Mouse (Mus musculus) intestine, postnatal 0 days (tissue): ENCODE measurements at regions not wholly inside any gene's neighbourhood (a gene's known extent, or its start where the extent isn't known, plus 50 kb on each side); places are given as distances from the start of the nearest gene placed in this dataset.

Experiments used
- ATAC-seq: fragments of 200-750 bp; cut with Nextera tagmentation; 2 replicates; pipeline ENCODE4 v1.8.0; 2017; ENCODE audit warnings: mild to moderate bottlenecking, moderate TSS enrichment, moderate library complexity
- H3K27ac ChIP-seq: fragments of 300-500 bp; sonication (generic); 2 replicates; pipeline ENCODE4 v1.5.1; 2014; ENCODE audit warnings: mild to moderate bottlenecking, low read depth, low read length, moderate library complexity
- H3K27me3 ChIP-seq: fragments of 300-500 bp; sonication (generic); replicated peaks from 2 replicates; pipeline ENCODE4 v1.6.1; 2014; ENCODE audit warnings: low read length, mixed read lengths; ENCODE audit not compliant: control insufficient read depth, insufficient read depth
- H3K36me3 ChIP-seq: fragments of 300-500 bp; sonication (generic); 2 replicates; pipeline ENCODE4 v1.6.1; 2014; ENCODE audit warnings: mild to moderate bottlenecking, moderate library complexity; ENCODE audit not compliant: control insufficient read depth, insufficient read depth
- H3K4me1 ChIP-seq: fragments of 300-500 bp; sonication (generic); replicated peaks from 2 replicates; pipeline ENCODE4 v1.6.1; 2014; ENCODE audit warnings: antibody characterized with exemption, low read length, mixed read lengths; ENCODE audit not compliant: control insufficient read depth, insufficient read depth
- H3K4me2 ChIP-seq: fragments of 300-500 bp; sonication (generic); replicated peaks from 2 replicates; pipeline ENCODE4 v1.6.1; 2014; ENCODE audit warnings: low read depth, mild to moderate bottlenecking, moderate library complexity
- H3K4me3 ChIP-seq: fragments of 300-500 bp; sonication (generic); 2 replicates; pipeline ENCODE4 v1.5.1; 2014; ENCODE audit warnings: low read depth, low read length
- H3K9ac ChIP-seq: fragments of 300-500 bp; sonication (generic); 2 replicates; pipeline ENCODE4 v1.6.1; 2014; ENCODE audit warnings: mild to moderate bottlenecking, low read depth, low read length
- H3K9me3 ChIP-seq: fragments of 300-500 bp; sonication (generic); 2 replicates; pipeline ENCODE4 v1.6.1; 2016; ENCODE audit warnings: mixed run types; ENCODE audit not compliant: control insufficient read depth
- CTCF ChIP-seq: sonication (generic); IDR thresholded peaks from 2 replicates; pipeline ENCODE4 v1.5.1; 2016; ENCODE audit warnings: low read depth, mild to moderate bottlenecking, control low read depth, antibody characterized with exemption, moderate library complexity
- WGBS: fragments of 180-500 bp; shearing (Covaris S2); extraction: QIAGEN DNeasy Blood & Tissue Kit; methylation state at CpG from one replicate; pipeline ENCODE4 v1.1.7; 2014; 5-methylcytosine and 5-hydroxymethylcytosine counted together

DNA sequence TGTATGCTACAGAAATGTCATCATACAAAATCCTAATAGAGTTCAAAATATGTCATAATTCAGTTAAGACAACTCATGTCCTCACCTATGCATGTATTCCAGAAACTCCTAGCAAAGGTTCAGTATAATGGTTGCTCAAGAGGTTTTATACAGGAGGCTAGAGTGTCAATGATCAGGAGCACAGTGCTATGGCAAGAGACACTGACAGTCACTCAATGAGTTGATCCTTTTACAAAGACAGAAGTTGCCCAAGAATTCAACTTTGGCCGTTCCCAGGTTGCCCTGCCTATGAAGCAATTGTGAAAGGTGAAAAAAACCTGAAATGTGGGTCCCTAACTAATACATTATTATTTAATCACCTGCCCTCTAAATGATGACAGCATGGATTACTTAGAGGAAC, 850.5 kb downstream of the Efna5 start:
- WGBS = 69% methylated on average over 1 of the region's 1 CpGs
- H3K9ac ChIP-seq = no peak overlapping the region
- H3K9me3 ChIP-seq = no peaks in the 10 kb centered on the region
- H3K4me3 ChIP-seq = no peak overlapping the region
- H3K4me2 ChIP-seq = no peak overlapping the region
- H3K4me1 ChIP-seq = no peaks in the 10 kb centered on the region
- H3K36me3 ChIP-seq = no peaks in the 10 kb centered on the region
- no peak overlapping the region for H3K27ac ChIP-seq
- no peak for TF ChIP-seq CTCF
- no peak for ATAC-seq
- no peaks in the 10 kb centered on the region for H3K27me3 ChIP-seq
